Mouse (Mus musculus) urinary bladder, adult 2 months (tissue): ENCODE data around the gene Kdm5a. TPM values are rescaled to one million over a fixed set of nuclear protein-coding genes. Genes with fewer than 3 reads are reported as not detected.
A peak's percentile ranks its signal among the peaks of the same experiment; 100 is the strongest.

ENCODE experiments used
- DNase-seq: peaks from one replicate; pipeline ENCODE4 v3.0.0; 2022; ENCODE audit warnings: low spot score
- polyA plus RNA-seq: library from polyadenylated mRNA; depleted of rRNA; stranded (reverse); fragments of >200 nt; gene quantifications from 2 replicates; pipeline ENCODE4 v1.2.3, GENCODE M21; 2012

Gene Kdm5a
- polyA plus RNA-seq, 1 experiment: 12.4 TPM

- DNase-seq: no peak
These were observed 108.7 kb downstream of the Kdm5a start for GRCm38 (mm10) chr6:120472455-120473140.

- no peak for DNase-seq
These were observed 109.5 kb downstream of the Kdm5a start for GRCm38 (mm10) chr6:120473427-120473826.

GRCm38 (mm10) chr6:120475288-120475687, 111.4 kb downstream of the Kdm5a start:
- no peak for DNase-seq

- DNase-seq: no peak
These were observed 115.4 kb downstream of the Kdm5a start for GRCm38 (mm10) chr6:120479302-120479701.

GRCm38 (mm10) chr6:120480361-120480760, 116.4 kb downstream of the Kdm5a start:
- no peak for DNase-seq

GRCm38 (mm10) chr6:120481538-120481937, 117.6 kb downstream of the Kdm5a start:
- DNase-seq: no peak

- DNase-seq: no peak
These were observed 118.1 kb downstream of the Kdm5a start for GRCm38 (mm10) chr6:120482021-120482420.

GRCm38 (mm10) chr6:120482756-120483155, 118.8 kb downstream of the Kdm5a start:
- no peak for DNase-seq

- DNase-seq: no peak
These were observed 119.3 kb downstream of the Kdm5a start for GRCm38 (mm10) chr6:120483211-120483626.

- no peak for DNase-seq
These were observed 121.1 kb downstream of the Kdm5a start for GRCm38 (mm10) chr6:120485038-120485437.

- no peak for DNase-seq
These were observed 122.2 kb downstream of the Kdm5a start for GRCm38 (mm10) chr6:120486051-120486510.

GRCm38 (mm10) chr6:120488647-120489046, 124.7 kb downstream of the Kdm5a start:
- no peak for DNase-seq

GRCm38 (mm10) chr6:120489461-120489860, 125.5 kb downstream of the Kdm5a start:
- DNase-seq: no peak

GRCm38 (mm10) chr6:120491064-120491463, 127.1 kb downstream of the Kdm5a start:
- no peak for DNase-seq

GRCm38 (mm10) chr6:120491862-120492498, 128.1 kb downstream of the Kdm5a start:
- no peak for DNase-seq

- DNase-seq: peak; percentile 23
These were observed 128.8 kb downstream of the Kdm5a start for GRCm38 (mm10) chr6:120492499-120493373.

GRCm38 (mm10) chr6:120493374-120494181, 129.7 kb downstream of the Kdm5a start, which contains the start of gene Tmem121b:
TSS of gene Tmem121b (minus strand) at chr6:120493807.
- no peak for DNase-seq
